Mouse (Mus musculus): ENCODE data around the gene Pgd. TPM values are rescaled to one million over a fixed set of nuclear protein-coding genes. Genes with fewer than 3 reads are reported as not detected.
"Not testable (repeated sequence)": the region's sequence is repeated elsewhere in the genome, so short reads cannot be mapped to it uniquely, and the experiment has no call there.

Gene Pgd
- total RNA-seq, 2 experiments from 2014 or later, result 14.4 to 19.1 TPM

GRCm38 (mm10) chr4:149179160-149179559 is 12.6 kb upstream of the Pgd start:
- Histone ChIP-seq H3K27ac (peak overlapping the region; percentile 12), H3K4me3 (no peak overlapping the region)
- no peak for TF ChIP-seq CTCF (IDR thresholded peaks at IDR 0.05)
- intact Hi-C loops (cut with DNase I), result no loop called here
- DNase-seq, result no peak

GRCm38 (mm10) chr4:149178328-149178727 is 11.8 kb upstream of the Pgd start:
- no peak overlapping the region for H3K27ac ChIP-seq
- no peak overlapping the region for H3K4me3 ChIP-seq
- no peak for TF ChIP-seq CTCF (IDR thresholded peaks at IDR 0.05)
- intact Hi-C loops (cut with DNase I), result no loop called here
- DNase-seq, result peak; percentile 7

GRCm38 (mm10) chr4:149177046-149177445 is 10.5 kb upstream of the Pgd start:
- no peak for TF ChIP-seq CTCF (IDR thresholded peaks at IDR 0.05)
- no peak overlapping the region for H3K4me3 ChIP-seq
- DNase-seq, result peak; percentile 16
- peak overlapping the region; percentile 8; the same call in 1 of the 2 replicates for H3K27ac ChIP-seq
- intact Hi-C loops (cut with DNase I), result no loop called here

GRCm38 (mm10) chr4:149176645-149177044 is 10.1 kb upstream of the Pgd start:
- Histone ChIP-seq H3K27ac (peak overlapping the region; percentile 8; the same call in 1 of the 2 replicates), H3K4me3 (no peak overlapping the region)
- intact Hi-C loops (cut with DNase I), result no loop called here
- no peak for TF ChIP-seq CTCF (IDR thresholded peaks at IDR 0.05)
- peak; percentile 13 for DNase-seq

GRCm38 (mm10) chr4:149173661-149174060 is 7.1 kb upstream of the Pgd start:
- Histone ChIP-seq H3K27ac (peak overlapping the region; percentile 40; the same call in 1 of the 2 replicates), H3K4me3 (no peak overlapping the region)
- intact Hi-C loops (cut with DNase I), result no loop called here
- DNase-seq, result peak; percentile 25
- no peak for TF ChIP-seq CTCF (IDR thresholded peaks at IDR 0.05)

GRCm38 (mm10) chr4:149172666-149173065 is 6.1 kb upstream of the Pgd start:
- no peak for TF ChIP-seq CTCF (IDR thresholded peaks at IDR 0.05)
- intact Hi-C loops (cut with DNase I), result no loop called here
- no peak overlapping the region for H3K4me3 ChIP-seq
- peak; percentile 88 for DNase-seq
- H3K27ac ChIP-seq, result peak overlapping the region; percentile 80

GRCm38 (mm10) chr4:149172083-149172482 is 5.5 kb upstream of the Pgd start:
- Histone ChIP-seq H3K4me3 (no peak overlapping the region), H3K27ac (peak overlapping the region; percentile 80)
- peak; percentile 83 for DNase-seq
- intact Hi-C loops (cut with DNase I), result no loop called here
- no peak for TF ChIP-seq CTCF (IDR thresholded peaks at IDR 0.05)

GRCm38 (mm10) chr4:149171581-149171981 is 5.0 kb upstream of the Pgd start:
- intact Hi-C loops (cut with DNase I), result no loop called here
- DNase-seq, result peak; percentile 52
- TF ChIP-seq CTCF (IDR thresholded peaks at IDR 0.05), result no peak
- Histone ChIP-seq H3K27ac (peak overlapping the region; percentile 80), H3K4me3 (no peak overlapping the region)

- peak overlapping the region; percentile 77 for H3K27ac ChIP-seq
- intact Hi-C loops (cut with DNase I), result no loop called here
Observed at GRCm38 (mm10) chr4:149170394-149170931, 3.9 kb upstream of the Pgd start.

GRCm38 (mm10) chr4:149169926-149170325 is 3.4 kb upstream of the Pgd start:
- DNase-seq; H3K4me3 ChIP-seq; intact Hi-C loops (cut with DNase I): not testable (repeated sequence)
- H3K27ac ChIP-seq, result peak overlapping the region; percentile 77

More at GRCm38 (mm10) chr4:149170394-149170931, 3.9 kb upstream of the Pgd start:
- DNase-seq, result peak; percentile 16
- no peak for TF ChIP-seq CTCF (IDR thresholded peaks at IDR 0.05)
- no peak overlapping the region for H3K4me3 ChIP-seq

GRCm38 (mm10) chr4:149168016-149168415 is 1.4 kb upstream of the Pgd start:
- H3K4me3 ChIP-seq, result peak overlapping the region; percentile 99; the same call in 1 of the 2 replicates

GRCm38 (mm10) chr4:149166957-149167611 is 513 bp upstream of the Pgd start:
- peak; percentile 55 for DNase-seq
- Histone ChIP-seq H3K27ac (peak overlapping the region; percentile 95), H3K4me3 (peak overlapping the region; percentile 99)
- no peak for TF ChIP-seq CTCF (IDR thresholded peaks at IDR 0.05)
- intact Hi-C loops (cut with DNase I), result no loop called here

More at GRCm38 (mm10) chr4:149168016-149168415, 1.4 kb upstream of the Pgd start:
- H3K27ac ChIP-seq, result no peak overlapping the region; the same call in 1 of the 2 replicates
- DNase-seq, result no peak
- TF ChIP-seq CTCF (IDR thresholded peaks at IDR 0.05), result no peak
- intact Hi-C loops (cut with DNase I), result no loop called here

GRCm38 (mm10) chr4:149164150-149164549 is 2.4 kb downstream of the Pgd start:
- intact Hi-C loops (cut with DNase I), result no loop called here

More at GRCm38 (mm10) chr4:149164150-149164549, 2.4 kb downstream of the Pgd start:
- H3K4me3 ChIP-seq, result no peak overlapping the region
- TF ChIP-seq CTCF (IDR thresholded peaks at IDR 0.05), result peak; percentile 14; the same call in 1 of the 2 replicates
- no peak overlapping the region for H3K27ac ChIP-seq
- no peak for DNase-seq

Data from gastrocnemius, adult 2 months (tissue).